In the genomic region with DNA sequence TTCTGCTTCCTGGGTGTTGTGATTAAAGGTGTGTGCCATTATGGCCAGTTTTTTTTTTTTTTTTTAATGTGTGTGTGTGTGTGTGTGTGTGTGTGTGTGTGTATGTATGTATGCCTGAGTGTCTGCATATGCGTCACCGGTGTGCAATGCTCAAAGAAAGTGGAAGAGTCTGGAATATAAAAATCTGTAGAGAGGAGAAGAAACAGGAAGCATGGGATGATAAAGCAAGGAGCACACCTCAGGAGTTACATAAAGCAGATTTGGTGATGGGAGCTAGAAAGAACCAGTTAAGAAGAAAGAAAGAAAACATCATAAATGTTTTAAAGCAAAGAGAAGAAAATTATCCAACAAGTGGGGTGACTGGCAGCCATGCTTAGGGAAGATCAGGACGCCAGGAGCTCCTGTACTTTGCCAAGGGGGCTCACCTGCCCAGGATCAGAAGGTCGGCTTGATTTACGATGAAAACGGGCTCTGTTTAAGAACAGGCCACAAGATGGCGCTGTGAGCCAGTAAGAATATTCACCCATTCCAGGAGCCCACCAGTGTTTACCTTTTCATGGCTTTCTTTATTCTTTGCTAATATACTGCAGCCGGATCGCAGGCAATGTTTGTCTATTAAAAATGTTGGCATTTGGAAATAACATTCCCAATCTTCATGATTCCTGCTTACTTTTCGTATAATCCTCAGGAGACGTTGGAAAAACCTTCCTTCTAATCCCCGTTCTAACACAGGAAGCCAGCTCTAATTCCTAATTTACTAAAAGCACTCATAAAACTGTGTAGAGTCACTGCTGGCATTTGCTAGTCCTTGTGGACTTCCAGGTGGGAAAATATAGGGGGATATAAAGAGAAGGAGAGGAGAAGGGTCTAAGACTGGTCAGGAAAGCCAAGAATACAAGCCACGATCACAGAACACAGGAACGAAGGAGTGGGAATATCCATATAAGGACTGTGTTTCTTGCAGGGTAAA, we compare ENCODE assay signal across 8 mouse cellular contexts.
DNase-seq lines count a peak whose midpoint lies in the region; ATAC-seq and TF ChIP-seq lines count a peak whose summit lies in the region.

No protein-coding gene starts in this region.

- DNase-seq in 3T3-L1 (ENCODE audit: low read depth, low spot score) (peak; percentile 82), Patski (ENCODE audit: low read depth, low spot score) (no peak)
- DNase-seq in cerebellum, postnatal 25 days, result peak; percentile 66 to 79
- peak; percentile 68 for DNase-seq in gastrocnemius, postnatal 10 days
- peak; percentile 87 for DNase-seq in limb, embryonic 14.5 days (ENCODE audit: low spot score)
- DNase-seq in neural tube, embryonic 10.5 days (ENCODE audit: extremely low spot score, low spot score), result peak; percentile 75
- DNase-seq in thymus, postnatal 36 days, result peak; percentile 8 to 13

- in situ Hi-C loops in Patski (cut with MboI; ENCODE audit: low pct_unique_long_range_greater_than_20kb), result loop anchor here (5.0 to 10.0 kb wide), 2 partner anchors 971 to 1098 kb away; no protein-coding TSS in a partner anchor

- no peak overlapping the region for H3K27ac ChIP-seq in kidney, embryonic 15.5 days
- H3K27ac ChIP-seq in limb, embryonic 14.5 days (replicated peaks; ENCODE audit: low read depth, low read length), result no peak overlapping the region

- no peak overlapping the region for H3K4me3 ChIP-seq in kidney, embryonic 15.5 days (replicated peaks)
- H3K4me3 ChIP-seq in limb, embryonic 14.5 days (replicated peaks; ENCODE audit: low read length), result peak overlapping the region; percentile 16; the same call in 1 of the 2 replicates

- 28% methylated on average over 14 of the region's 14 CpGs for WGBS in kidney, embryonic 15.5 days
- WGBS in limb, embryonic 14.5 days, result 13% methylated on average over 14 of the region's 14 CpGs

- H3K9me3 ChIP-seq in kidney, embryonic 15.5 days (replicated peaks), result no peaks in the 10 kb centered on the region
- H3K9me3 ChIP-seq in limb, embryonic 14.5 days (ENCODE audit: control insufficient read depth, low read length), result no peaks in the 10 kb centered on the region

- peaks cover 16% of the 10 kb centered on the region; the same call in 1 of the 2 replicates for H3K4me1 ChIP-seq in kidney, embryonic 15.5 days
- H3K4me1 ChIP-seq in limb, embryonic 14.5 days (ENCODE audit: control insufficient read depth, insufficient read depth, low read length), result no peaks in the 10 kb centered on the region; the same call in 1 of the 2 replicates

- no peaks in the 10 kb centered on the region for H3K36me3 ChIP-seq in kidney, embryonic 15.5 days
- H3K36me3 ChIP-seq in limb, embryonic 14.5 days (ENCODE audit: control insufficient read depth, insufficient read depth, low read length), result no peaks in the 10 kb centered on the region

- TF ChIP-seq POLR2A in limb, embryonic 14.5 days (IDR thresholded peaks at IDR 0.05; ENCODE audit: borderline replicate concordance, extremely low read depth, insufficient read depth, insufficient read length), result no peak

- peak overlapping the region; percentile 43 for H3K4me2 ChIP-seq in kidney, embryonic 15.5 days
- H3K4me2 ChIP-seq in limb, embryonic 14.5 days (replicated peaks; ENCODE audit: low read depth, low read length, severe bottlenecking), result peak overlapping the region; percentile 28

- peak; percentile 74 for TF ChIP-seq CTCF in Patski (IDR thresholded peaks at IDR 0.05)

- no peak for ATAC-seq in Patski
- 0 out of 2 replicates have a peak, but pooled peaks have one; percentile 43 for ATAC-seq in kidney, embryonic 15.5 days (replicated peaks; ENCODE audit: low FRiP score)
- ATAC-seq in limb, embryonic 14.5 days (ENCODE audit: low FRiP score, low read depth), result peak; percentile 50

- CTCF ChIA-PET in Patski (lab: Charles Lee), result interaction anchor here (1.2 to 1.5 kb wide), 3 partner anchors 13 to 1098 kb away, joined by 3 to 6 read pairs (median 6); no protein-coding TSS in a partner anchor

- peaks cover 38% of the 10 kb centered on the region for H3K27me3 ChIP-seq in Patski
- 0 out of 2 replicates have a peak, but pooled peaks cover 3% of the 10 kb centered on the region for H3K27me3 ChIP-seq in kidney, embryonic 15.5 days
- no peaks in the 10 kb centered on the region for H3K27me3 ChIP-seq in limb, embryonic 14.5 days (ENCODE audit: control insufficient read depth, insufficient read depth, low read length)

- POLR2A ChIA-PET in Patski (lab: Charles Lee), result no interaction called here

- no peak overlapping the region for H3K9ac ChIP-seq in kidney, embryonic 15.5 days
- no peak overlapping the region for H3K9ac ChIP-seq in limb, embryonic 14.5 days (ENCODE audit: low read depth, low read length, severe bottlenecking)
